Mouse (Mus musculus): Measurements from ENCODE around the gene Elof1. TPM values are rescaled to one million over a fixed set of nuclear protein-coding genes. Genes with fewer than 3 reads are reported as not detected.
A peak's percentile ranks its signal among the peaks of the same experiment; 100 is the strongest.
"Not testable (repeated sequence)": the region's sequence is repeated elsewhere in the genome, so short reads cannot be mapped to it uniquely, and the experiment has no call there.

Gene Elof1
- 10 to 100 TPM; 52.2 to 69.8 (median 66.6) TPM for total RNA-seq (2022)

DNA sequence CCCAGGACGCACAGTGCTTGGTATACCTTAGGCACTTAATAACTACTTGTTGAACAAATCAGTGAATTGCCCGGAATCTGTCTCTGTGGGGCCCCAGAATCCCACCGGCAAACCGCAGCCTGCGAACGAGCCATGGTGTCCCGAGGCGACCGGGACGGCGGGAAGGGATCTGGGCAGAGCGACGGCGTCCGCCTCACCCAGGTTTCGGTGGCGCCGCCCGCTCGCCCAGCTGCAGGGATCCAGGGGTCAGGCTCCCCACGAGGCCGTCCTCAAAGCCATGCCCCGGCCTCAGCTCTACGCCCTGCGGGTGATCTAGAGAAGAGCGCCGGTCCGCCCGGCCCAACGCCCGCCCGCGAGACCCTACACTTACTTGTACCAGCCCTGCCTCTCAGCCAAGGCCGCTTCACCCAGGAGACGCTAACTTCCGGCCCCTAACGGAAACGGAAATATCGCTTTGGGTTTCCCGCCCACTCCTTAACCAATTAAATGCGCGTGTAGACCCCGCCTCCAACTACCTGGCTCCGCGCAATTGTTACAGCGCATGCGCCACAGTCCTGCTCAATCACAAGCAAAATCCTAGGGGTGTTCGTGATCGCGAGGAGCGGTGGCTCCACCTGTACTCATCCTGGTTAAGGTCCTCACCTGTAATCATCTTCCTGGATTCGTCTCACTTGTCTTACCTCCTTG is at the start of gene Elof1:
Elof1 (minus strand) TSS at position 433 of the 687 bp plus-strand sequence.
- DNase-seq (ENCODE audit: low spot score in 2 of 2), result peak; percentile 84 to 95

DNA sequence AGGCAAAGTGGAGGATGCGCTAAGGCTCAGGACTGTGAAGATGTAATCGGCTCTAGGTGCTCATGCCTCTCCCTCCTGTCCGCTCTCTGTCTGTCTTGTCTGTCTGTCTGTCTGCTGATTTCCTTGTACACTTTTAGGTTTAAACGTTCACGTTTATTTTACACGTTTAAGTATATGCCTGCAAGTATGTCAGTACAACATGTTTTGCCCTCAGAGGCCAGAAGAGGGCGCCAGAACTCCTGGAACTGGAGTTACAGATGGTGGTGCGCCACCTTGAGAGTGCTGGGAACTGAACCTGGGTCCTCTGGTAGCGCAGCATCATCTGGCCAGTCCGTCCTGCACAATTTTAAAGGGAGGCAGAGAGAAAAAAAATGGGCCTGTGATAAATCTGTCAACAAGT is 49.7 kb upstream of the Elof1 start:
- DNase-seq (ENCODE audit: low spot score in 2 of 2), result no peak

DNA sequence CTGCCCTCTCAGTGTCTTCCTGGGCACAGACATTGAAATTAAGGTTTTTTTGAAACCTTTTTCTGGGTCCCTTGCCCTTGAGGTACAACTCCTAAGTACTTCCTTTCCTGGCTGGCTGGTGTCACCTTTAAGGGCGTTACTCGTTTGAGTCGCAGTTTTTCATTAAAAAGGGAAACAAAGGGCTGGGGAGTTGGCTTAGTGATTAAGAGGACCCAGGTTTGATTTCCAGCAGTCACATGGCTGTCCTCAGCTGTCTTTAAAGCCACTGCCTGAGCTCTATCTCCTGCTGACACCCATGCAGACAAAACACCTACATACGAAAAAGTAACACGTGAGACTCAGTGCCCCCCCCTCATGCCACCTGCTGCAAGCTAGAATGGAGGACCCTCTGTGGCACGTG is 49.0 kb upstream of the Elof1 start:
- no peak for DNase-seq (ENCODE audit: low spot score in 2 of 2)

DNA sequence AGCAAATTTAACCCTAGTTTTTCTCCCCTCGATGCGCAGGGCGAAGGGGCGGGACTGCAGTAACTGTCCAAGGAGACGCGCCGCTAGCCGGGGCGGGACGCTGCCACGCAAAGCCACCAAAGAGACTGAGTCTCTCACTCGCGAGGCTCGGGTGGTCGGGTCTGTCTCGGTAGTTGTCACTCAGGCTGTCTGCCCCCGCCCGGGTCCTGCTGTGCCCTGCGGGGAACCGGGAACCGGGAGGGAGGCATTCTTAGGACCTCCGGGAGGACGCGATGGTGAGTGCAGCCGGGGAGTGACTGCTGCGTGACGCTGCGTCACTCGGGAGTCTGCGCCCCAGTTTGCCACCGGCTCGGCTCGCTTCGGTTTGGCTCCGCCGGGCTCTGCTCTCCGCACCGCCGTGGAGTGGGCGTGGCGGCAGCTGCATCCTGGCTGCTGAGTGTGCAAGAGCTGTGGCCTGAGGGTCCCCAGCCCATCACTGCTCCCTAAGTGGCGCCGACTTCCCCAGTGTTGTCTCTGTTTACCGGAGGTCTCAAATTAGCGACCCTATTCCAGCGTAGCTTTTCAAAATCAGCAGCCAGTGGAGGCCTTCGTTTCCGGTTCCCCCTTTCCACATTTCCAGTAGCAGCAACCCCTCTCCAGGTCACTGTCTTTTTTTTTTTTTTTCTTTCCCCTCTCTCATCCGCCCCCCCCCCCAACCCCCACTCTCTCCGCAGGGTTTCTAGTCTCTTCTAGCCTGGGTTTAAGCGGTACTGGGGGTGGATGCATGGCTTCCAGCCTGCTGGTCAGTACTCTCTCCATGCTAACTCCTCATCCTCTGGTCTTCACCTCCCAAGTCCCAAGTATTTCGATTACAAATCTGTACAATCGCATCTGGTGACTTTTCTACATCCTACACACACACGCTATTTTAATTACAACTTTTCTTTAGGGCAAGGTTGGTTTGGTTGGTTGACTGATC is 48.0 kb upstream of the Elof1 start:
- DNase-seq (ENCODE audit: low spot score in 2 of 2), result peak; percentile 30 to 37

- no peak for DNase-seq (ENCODE audit: low spot score in 2 of 2)
Observed at GRCm38 (mm10) chr9:22162912-22163311, 45.9 kb upstream of the Elof1 start.

- DNase-seq (ENCODE audit: low spot score in 2 of 2), result no peak
Observed at GRCm38 (mm10) chr9:22162305-22162704, 45.3 kb upstream of the Elof1 start.

GRCm38 (mm10) chr9:22161299-22161698 is 44.3 kb upstream of the Elof1 start:
- no peak for DNase-seq (ENCODE audit: low spot score in 2 of 2)

- DNase-seq (ENCODE audit: low spot score in 2 of 2), result peak in 1 of 2 experiments; percentile 6
Observed at GRCm38 (mm10) chr9:22157516-22158265, 40.7 kb upstream of the Elof1 start.

- peak; percentile 98 for DNase-seq (ENCODE audit: low spot score in 2 of 2)
Observed at GRCm38 (mm10) chr9:22156497-22157245, 39.7 kb upstream of the Elof1 start, which contains the start of gene Pigyl. Pigyl (plus strand) TSS chr9:22156846.

DNA sequence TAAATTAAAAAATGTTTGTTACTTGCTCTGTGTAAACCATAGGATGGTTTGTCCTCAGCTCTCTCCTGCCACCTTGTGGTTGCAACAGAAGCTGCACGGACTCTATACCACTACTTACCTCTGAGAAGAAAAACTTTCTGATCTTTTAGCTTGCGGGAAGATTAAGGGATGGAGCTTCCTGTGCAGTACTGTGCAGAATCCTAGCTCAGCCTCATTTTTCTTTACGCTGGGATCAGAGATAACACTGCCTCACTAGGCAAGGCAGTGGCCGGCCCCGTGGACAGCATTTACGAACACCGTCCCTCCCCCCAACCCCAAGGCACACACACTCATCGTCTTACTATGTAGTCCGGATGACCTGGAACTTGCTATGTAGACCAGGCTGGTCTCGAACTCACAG is 38.6 kb upstream of the Elof1 start:
- DNase-seq (ENCODE audit: low spot score in 2 of 2), result peak in 1 of 2 experiments; percentile 21

- DNase-seq (ENCODE audit: low spot score in 2 of 2), result no peak
Observed at GRCm38 (mm10) chr9:22153810-22154209, 36.8 kb upstream of the Elof1 start.

DNA sequence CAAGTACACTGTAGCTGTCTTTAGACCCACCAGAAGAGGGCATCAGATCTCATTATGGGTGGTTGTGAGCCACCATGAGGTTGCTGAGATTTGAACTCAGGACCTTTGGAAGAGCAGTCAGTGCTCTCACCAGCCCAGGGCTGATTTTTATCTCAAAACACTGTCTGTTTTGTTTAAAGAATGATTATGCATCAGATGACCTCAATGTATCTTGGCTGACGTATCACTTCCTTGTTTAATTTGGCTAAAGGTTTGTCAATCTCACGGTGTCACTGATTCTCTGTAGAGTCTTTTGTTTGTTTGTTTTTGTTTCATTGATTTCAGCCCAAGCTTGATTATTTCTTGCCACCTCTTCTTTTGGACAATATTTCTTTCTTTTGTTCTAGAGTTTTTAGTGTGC is 34.0 kb upstream of the Elof1 start:
- no peak for DNase-seq (ENCODE audit: low spot score in 2 of 2)

DNA sequence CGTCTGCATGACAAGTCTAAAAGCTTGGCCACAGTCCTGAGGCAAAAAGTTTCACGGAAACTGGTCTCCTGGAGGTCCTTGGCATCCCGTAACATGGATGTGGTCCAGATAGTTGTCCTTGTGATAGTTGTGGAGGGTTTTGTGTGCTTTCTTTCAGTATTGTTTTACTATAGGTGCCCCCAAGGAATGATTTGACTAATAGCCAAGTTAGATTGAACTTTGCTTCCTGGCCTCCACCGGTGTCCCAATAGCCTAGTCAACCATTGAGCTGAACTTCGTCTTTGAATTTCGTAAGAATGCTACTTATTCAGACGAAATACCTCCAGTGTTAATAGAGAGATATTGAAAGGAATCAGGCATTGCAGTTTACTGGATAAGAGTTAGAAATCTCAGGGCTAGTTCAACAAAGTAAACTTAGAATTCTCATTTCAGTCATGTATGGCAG is 33.3 kb upstream of the Elof1 start:
- DNase-seq (ENCODE audit: low spot score in 2 of 2), result not testable (repeated sequence)

DNA sequence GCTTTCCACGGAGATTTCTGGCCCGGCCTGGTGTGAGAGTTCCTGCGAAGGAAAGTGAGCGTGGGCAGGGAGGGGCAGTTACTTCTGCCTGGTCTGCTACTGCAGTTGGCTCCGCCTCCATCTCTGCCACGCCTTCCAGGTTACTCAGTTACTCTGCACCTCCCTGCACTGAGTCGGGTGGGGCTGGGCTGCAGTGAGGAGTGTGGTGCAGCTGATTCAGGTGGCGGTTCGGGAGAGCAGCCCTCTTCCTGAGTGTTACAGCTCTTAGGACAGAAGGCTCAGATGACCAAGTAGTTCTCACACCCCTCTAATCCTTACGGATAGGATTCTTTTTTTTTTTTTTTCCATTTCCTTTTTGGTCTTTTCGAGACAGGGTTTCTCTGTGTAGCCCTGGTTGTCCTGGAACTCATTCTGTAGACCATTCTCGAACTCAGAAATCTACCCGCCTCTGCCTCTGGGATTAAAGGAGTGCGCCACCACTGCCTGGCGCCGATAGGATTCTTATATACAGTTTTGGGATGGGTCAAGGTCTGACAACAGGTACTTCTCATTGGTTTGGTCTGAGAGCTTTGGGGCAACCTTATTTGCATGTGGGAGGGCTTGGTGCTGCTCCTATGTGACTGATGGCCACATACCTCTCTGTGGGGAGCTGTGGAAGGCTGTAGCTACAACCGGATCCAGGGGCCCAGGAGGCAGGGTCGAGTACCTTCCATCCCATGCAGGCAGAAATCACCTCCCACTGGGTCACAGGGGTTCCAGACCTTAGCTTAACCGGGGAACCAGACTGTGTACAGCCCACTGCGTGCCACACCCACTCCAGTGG is 32.7 kb upstream of the Elof1 start:
- no peak for DNase-seq (ENCODE audit: low spot score in 2 of 2)

DNA sequence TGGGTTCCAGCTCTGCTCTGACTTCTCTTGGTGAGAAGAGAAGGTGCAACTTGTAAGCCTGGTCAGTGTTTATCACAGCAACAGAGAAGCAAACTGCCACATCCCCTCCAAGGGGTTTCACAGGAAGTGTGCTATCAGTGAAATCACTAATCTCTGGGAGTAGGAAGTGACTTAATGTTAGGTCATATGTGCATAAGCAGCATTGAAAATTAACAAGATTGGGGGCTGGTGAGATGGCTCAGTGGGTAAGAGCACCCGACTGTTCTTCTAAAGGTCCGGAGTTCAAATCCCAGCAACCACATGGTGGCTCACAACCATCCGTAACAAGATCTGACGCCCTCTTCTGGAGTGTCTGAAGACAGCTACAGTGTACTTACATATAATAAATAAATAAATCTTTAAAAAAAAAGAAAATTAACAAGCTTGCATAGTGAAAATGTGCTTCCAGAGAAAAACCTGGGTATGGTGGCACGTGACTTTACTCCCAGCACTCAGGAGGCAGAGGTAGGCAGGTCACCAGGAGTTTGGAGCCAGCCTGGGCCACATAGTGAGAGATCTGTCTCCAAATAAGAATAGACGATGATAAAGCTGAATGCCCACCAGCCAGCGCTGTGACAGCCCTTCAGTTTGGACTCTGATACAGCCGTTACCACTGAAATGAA is 27.5 kb upstream of the Elof1 start:
- no peak for DNase-seq (ENCODE audit: low spot score in 2 of 2)

DNA sequence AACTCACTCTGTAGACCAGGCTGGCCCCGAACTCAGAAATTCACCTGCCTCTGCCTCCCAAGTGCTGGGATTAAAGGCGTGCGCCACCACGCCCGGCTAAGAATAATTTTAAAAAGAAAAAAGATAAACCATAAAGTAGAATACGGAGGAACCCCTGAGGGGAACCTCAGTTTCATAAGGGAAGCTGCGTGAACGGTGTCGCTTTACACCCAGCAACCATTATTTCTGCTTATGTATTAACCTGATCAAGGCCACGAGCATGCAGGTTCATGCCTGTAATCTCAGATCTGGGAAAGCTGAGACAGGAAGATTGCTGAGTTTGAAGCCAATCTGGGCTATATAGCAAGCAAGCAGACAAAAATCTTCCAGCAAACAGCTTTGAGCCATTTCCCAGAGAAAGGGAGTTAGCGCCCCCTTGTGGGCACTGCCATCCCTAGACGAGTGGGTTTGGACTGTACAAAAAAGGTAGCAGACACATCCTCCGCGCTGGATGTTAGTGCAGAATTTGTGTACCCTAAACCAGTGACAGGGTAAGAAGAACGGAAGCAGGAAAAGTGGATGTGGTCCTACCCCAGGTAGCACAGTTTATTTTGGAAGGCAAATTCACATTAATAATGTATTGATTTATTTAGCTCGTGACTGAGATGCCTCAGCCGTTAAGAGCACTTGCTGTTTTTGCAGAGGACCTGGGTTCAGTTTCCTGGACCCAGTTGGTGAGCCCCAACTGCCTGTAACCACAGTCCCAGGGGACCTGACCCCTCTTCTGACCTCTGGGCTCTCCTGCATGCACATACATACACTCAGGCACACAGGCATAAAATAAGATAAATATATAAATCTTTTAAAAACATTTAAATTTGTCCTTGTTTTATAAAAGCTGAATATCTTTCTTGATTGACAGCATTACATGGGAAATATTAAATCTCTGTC is 26.4 kb upstream of the Elof1 start:
- peak; percentile 68 to 82 for DNase-seq (ENCODE audit: low spot score in 2 of 2)

GRCm38 (mm10) chr9:22139746-22140145 is 22.8 kb upstream of the Elof1 start:
- DNase-seq (ENCODE audit: low spot score in 2 of 2), result no peak

GRCm38 (mm10) chr9:22138480-22138879 is 21.5 kb upstream of the Elof1 start:
- DNase-seq (ENCODE audit: low spot score in 2 of 2), result no peak

Measured in left cerebral cortex, adult 8-10 months (tissue).